Mouse (Mus musculus) ovary, postnatal 36 days (tissue): ENCODE results near the gene Smg9.

Source experiments
- DNase-seq: peaks from one replicate; pipeline ENCODE4 v3.0.0; 2022; ENCODE audit warnings: low spot score, mixed read lengths

Gene Smg9

GRCm38 (mm10) chr7:24399256-24400081, at the start of gene Smg9:
Smg9 (plus strand) TSS chr7:24399619.
- peak; percentile 96 for DNase-seq

GRCm38 (mm10) chr7:24355646-24356045, 43.8 kb upstream of the Smg9 start:
- no peak for DNase-seq

- DNase-seq = no peak
Observed at GRCm38 (mm10) chr7:24356081-24356480, 43.3 kb upstream of the Smg9 start.

DNA sequence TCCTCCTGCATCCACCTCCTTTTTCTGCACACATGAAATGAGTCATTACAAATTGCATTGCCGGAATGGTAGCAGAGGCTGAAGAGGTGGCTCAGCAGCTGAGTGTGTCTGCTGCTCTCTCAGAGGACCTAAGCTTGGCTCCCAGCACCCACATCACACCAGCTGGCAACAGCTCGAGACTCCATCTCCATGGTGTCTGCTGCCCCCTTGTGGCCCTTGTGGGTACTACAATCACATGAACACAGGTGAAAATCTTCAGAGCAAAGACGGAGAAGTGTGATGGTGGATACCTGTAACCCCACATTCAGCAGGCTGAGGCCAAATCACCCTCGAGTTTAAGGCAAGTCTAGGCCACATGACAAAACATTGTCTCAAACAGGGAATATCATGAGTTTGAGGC, 41.5 kb upstream of the Smg9 start:
- no peak for DNase-seq

DNA sequence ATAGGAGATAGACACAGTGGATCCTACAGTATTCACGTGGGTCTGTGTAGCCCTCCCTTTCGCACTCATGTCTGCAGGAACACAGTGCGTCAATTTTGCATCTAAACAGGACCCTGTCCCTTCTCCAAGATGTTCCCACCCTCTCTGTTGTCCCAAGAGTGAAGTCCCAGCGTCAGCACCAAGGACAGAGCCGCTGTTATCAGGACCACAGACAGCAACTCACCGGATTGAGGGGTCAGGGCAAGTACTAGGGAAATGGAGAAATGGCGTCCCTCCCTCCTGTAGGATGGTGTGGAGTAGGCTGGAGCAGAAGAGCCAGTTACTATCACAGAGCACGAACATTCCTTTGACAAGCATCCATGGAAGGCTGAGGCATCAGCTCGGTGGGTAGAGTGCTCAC, 40.1 kb upstream of the Smg9 start:
- peak; percentile 34 for DNase-seq

GRCm38 (mm10) chr7:24361001-24361400, 38.4 kb upstream of the Smg9 start:
- DNase-seq = no peak

GRCm38 (mm10) chr7:24363228-24363627, 36.2 kb upstream of the Smg9 start:
- no peak for DNase-seq

DNA sequence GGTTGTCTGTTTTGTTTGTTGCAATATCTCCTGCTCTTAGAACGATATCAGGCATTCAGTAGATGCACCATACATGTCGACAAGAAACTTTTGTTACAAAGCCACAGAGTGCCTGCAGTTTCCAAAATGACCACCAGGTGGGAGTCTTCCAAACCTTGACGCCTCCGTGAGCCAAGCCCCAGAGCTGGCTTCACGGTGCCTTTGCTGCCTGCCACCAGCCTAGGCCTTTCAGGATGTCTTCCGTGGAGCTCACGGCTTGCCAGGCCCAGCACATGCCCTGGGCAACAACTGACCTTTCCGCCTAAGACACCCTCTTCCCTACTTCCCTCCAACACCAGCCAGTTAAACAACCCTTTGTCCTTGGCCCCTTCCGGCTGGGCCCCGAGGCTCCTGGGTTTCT, 34.6 kb upstream of the Smg9 start:
- DNase-seq = peak; percentile 72

GRCm38 (mm10) chr7:24365258-24366014, 34.0 kb upstream of the Smg9 start:
- DNase-seq = no peak

DNA sequence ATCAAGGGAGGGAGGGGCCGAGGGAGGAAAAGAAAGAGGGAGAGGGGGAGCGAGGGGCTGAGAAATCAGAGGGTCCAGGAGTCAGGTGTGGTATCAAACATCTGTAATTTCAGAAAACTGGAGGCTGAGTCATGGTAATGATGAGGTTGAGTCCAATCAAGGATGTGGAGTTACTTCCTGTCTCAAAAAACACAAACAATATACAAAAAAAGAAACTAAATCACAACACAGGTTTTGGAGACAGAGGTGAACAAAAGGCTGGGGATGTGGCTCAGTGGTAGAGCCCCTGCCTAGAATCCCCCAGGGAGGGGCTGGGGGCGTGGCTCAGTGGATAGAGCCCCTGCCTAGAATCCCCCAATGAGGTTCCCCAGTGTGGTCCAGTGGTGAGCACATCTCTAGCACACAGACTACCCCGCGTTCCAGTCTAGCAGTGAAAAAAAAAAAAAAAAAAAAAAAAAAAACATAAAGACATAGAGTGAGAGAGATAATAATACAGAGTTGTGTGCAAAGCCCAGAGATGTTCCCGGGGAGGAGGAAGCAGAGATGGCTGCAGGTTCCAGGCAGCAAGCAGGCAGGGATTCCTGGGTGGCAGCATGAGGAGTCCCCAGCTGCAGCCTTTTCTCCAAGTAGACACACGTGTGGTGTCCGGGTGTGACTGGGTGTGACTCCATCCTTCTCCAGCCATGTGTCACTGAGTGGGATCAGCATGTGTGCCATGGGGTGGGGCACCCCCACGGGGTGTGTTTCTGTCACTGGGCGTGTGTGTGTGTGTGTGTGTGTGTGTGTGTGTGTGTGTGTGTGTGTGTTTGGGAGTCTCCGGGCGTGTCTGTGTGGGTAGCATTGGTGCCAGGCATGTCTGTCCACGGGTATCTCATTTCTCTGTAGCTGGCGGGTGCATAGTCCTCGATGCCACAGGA, 32.4 kb upstream of the Smg9 start:
- no peak for DNase-seq

DNA sequence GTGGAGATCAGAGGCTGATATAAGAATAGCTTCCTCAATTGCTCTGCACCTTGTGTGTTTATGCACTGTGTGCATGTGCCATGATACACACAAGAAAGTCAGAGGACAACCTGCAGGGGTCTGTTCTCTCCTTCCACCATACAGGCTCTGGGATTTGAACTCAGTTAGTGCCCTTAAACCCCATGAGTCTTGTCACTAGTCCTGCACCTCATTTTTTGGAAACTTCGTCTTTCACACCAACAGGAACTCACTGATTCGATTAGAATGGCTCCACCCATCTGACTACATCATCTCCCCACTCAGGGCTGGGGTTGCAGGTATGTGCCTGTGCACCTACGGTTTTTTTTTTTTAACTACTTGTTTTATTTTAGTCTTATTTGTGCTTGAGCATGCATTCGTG, 31.2 kb upstream of the Smg9 start:
- DNase-seq = no peak

GRCm38 (mm10) chr7:24368946-24369345, 30.5 kb upstream of the Smg9 start:
- no peak for DNase-seq

- DNase-seq = no peak
Observed at GRCm38 (mm10) chr7:24369731-24370541, 29.5 kb upstream of the Smg9 start, which contains the start of gene Kcnn4. Kcnn4 (plus strand) TSS chr7:24370263.

DNA sequence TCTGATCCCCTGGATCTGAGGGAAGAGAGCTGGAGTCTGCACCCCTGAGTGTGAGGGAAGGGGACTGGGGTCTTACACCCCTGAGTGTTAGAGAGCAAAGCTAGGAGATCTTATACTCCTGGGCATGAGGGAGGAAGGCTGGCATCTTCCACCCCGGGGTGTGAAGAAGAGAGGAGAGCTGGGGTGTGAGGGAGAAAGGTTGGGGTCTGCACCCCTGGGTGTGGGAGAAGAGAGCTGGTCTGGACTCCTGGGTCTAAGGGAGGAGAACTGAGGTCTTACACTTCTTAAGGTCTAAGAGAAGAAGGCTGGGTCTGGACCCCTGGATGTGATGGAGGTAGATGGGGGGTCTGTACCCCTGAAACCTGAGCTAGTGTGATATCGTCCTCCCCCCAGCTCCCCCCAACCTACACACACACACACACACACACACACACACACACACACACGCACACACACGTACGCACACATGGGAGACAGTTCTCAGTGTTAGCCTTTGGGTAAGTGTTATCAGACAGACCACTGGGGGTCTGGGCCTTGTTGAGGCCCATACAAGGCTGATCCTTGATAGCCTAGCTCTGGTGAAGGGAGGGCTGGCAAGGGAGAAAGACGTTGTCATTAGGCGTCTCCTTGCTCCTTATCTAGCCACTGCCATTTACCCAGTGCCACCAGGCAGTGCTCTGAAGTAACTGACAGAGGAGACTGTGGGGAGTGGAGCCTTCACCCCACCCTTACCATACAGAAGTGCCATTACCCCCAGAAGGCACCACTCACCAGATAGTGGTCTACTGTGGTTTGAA, 28.2 kb upstream of the Smg9 start:
- no peak for DNase-seq

GRCm38 (mm10) chr7:24371809-24372145, 27.6 kb upstream of the Smg9 start:
- DNase-seq = no peak

- DNase-seq = peak; percentile 49
Observed at GRCm38 (mm10) chr7:24372300-24372699, 27.1 kb upstream of the Smg9 start.

- DNase-seq = no peak
Observed at GRCm38 (mm10) chr7:24372786-24373185, 26.6 kb upstream of the Smg9 start.

GRCm38 (mm10) chr7:24373538-24374379, 25.7 kb upstream of the Smg9 start:
- DNase-seq = peak; percentile 59

DNA sequence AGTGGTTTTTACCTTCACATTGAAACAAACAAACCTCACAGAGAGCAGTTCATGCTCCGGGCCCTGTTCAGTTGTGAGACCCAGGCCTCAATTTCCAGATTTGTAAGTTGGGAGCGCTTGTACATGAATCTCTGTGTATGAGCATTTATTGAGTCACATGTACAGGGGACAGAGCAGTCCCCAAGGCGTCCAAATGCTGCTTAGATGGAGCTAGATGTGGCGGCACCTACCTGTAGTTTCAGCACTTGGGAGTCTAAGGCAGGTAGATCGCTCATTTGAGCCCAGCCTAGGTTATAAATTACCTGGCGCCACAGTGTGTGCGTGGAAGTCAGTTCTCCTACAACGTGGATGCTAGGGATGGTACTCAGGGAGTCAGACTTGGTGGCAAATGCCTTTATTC, 23.0 kb upstream of the Smg9 start:
- DNase-seq = no peak
